Mouse (Mus musculus): ENCODE results near the gene Cdhr3.

GRCm38 (mm10) chr12:33083362-33083761 is 9.3 kb downstream of the Cdhr3 start:
- TF ChIP-seq CTCF (IDR thresholded peaks at IDR 0.05; ENCODE audit: low read depth, low read length) (no peak), POLR2A (IDR thresholded peaks at IDR 0.05; ENCODE audit: borderline replicate concordance, low read depth, low read length) (no peak)
